Mouse (Mus musculus) liver, postnatal 0 days (tissue): ENCODE measurements around the gene Rnf113a2.

ENCODE experiments used
- CTCF ChIP-seq: sonication (generic); IDR thresholded peaks from 2 replicates; pipeline ENCODE4 v1.5.1; 2016; ENCODE audit warnings: antibody characterized with exemption, low read depth
- EP300 ChIP-seq: IDR thresholded peaks from 2 replicates; pipeline ENCODE4 v1.6.1; 2016; ENCODE audit warnings: antibody characterized with exemption, low read depth, mild to moderate bottlenecking

DNA sequence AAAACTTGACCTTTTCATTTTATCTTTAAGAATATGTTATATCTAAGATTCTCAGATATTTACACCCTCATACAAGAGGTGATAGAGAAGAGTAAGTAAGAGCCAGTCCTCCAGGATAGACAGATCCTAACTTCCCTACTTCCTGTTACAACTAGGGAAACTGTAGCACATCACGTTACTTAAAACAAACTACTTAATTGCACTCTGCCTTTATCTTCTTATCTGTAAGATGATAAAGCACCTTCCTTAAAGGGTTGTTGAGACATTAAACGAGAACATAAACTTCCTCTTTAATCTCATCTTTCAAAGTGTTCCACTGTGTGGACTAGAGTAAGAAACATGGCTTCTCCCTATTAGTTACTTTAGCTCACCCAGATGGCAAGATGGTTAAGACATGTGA lies 21.7 kb downstream of the Rnf113a2 start:
- TF ChIP-seq CTCF (no peak), EP300 (no peak)
